In genomic region chr19:4190831-4191334, GRCm38 (mm10) we compare ENCODE assay signal across 8 mouse cellular contexts. TPM values are rescaled to one million over a fixed set of nuclear protein-coding genes. Genes with fewer than 3 reads are reported as not detected.
DNase-seq lines count a peak whose midpoint lies in the region; ATAC-seq and TF ChIP-seq lines count a peak whose summit lies in the region.

Tbc1d10c (minus strand) TSS chr19:4191284.

- H3K9ac ChIP-seq in hindbrain, embryonic 12.5 days: peak within 1 kb of the TSS; percentile 99
- peak within 1 kb of the TSS; percentile 93 for H3K9ac ChIP-seq in liver, postnatal 0 days (replicated peaks)
- peak within 1 kb of the TSS; percentile 98 for H3K9ac ChIP-seq in neural tube, embryonic 14.5 days (replicated peaks; ENCODE audit: low read depth, low read length)

- 69% methylated on average over 4 of the region's 4 CpGs for WGBS in hindbrain, embryonic 12.5 days
- WGBS in liver, postnatal 0 days (ENCODE audit: insufficient replicate concordance): 29% methylated on average over 4 of the region's 4 CpGs
- 54% methylated on average over 3 of the region's 4 CpGs for WGBS in neural tube, embryonic 14.5 days

- no peaks in the 10 kb centered on the region for H3K9me3 ChIP-seq in hindbrain, embryonic 12.5 days (replicated peaks)
- no peaks in the 10 kb centered on the region for H3K9me3 ChIP-seq in liver, postnatal 0 days (ENCODE audit: low read length)
- H3K9me3 ChIP-seq in neural tube, embryonic 14.5 days (ENCODE audit: control insufficient read depth, low read length): no peaks in the 10 kb centered on the region

- TF ChIP-seq CTCF in liver, postnatal 0 days (IDR thresholded peaks at IDR 0.05; ENCODE audit: low read depth): no peak

- TF ChIP-seq EP300 in liver, postnatal 0 days (IDR thresholded peaks at IDR 0.05; ENCODE audit: low read depth): no peak

- H3K4me2 ChIP-seq in hindbrain, embryonic 12.5 days (replicated peaks): peak within 1 kb of the TSS; percentile 83
- peak within 1 kb of the TSS; percentile 85 for H3K4me2 ChIP-seq in liver, postnatal 0 days (ENCODE audit: low read depth, low read length)
- peak within 1 kb of the TSS; percentile 97 for H3K4me2 ChIP-seq in neural tube, embryonic 14.5 days (ENCODE audit: low read depth, low read length)

- peaks cover 22% of the 10 kb centered on the region for H3K4me1 ChIP-seq in hindbrain, embryonic 12.5 days
- peaks cover 37% of the 10 kb centered on the region for H3K4me1 ChIP-seq in liver, postnatal 0 days (ENCODE audit: insufficient read depth)
- H3K4me1 ChIP-seq in neural tube, embryonic 14.5 days (ENCODE audit: control insufficient read depth, insufficient read depth, low read length): peaks cover 10% of the 10 kb centered on the region

- H3K27me3 ChIP-seq in hindbrain, embryonic 12.5 days: 0 out of 2 replicates have a peak, but pooled peaks cover 4% of the 10 kb centered on the region
- H3K27me3 ChIP-seq in liver, postnatal 0 days (ENCODE audit: insufficient read depth, low read length): no peaks in the 10 kb centered on the region
- no peaks in the 10 kb centered on the region for H3K27me3 ChIP-seq in neural tube, embryonic 14.5 days (ENCODE audit: control insufficient read depth, insufficient read depth, low read length)

- H3K27ac ChIP-seq in hindbrain, embryonic 12.5 days: peak within 1 kb of the TSS; percentile 94
- H3K27ac ChIP-seq in liver, postnatal 0 days (ENCODE audit: low read depth): peak within 1 kb of the TSS; percentile 89
- H3K27ac ChIP-seq in neural tube, embryonic 14.5 days (ENCODE audit: low read depth, low read length): peak within 1 kb of the TSS; percentile 91

- peak; percentile 63 for DNase-seq in adrenal gland, postnatal 14 days
- DNase-seq in adrenal gland, adult 18-20 months (ENCODE audit: low spot score in 2 of 2): no peak
- DNase-seq in T-cell, adult 2 months (ENCODE audit: low spot score): peak; percentile 92
- DNase-seq in liver, postnatal 0 days: peak; percentile 57
- DNase-seq in urinary bladder, postnatal 25 days (ENCODE audit: low spot score): no peak
- DNase-seq in layer of hippocampus, adult 9-10 months (ENCODE audit: low spot score): no peak

- H3K4me3 ChIP-seq in hindbrain, embryonic 12.5 days: peak within 1 kb of the TSS; percentile 91
- H3K4me3 ChIP-seq in liver, postnatal 0 days (ENCODE audit: low read depth, low read length): peak within 1 kb of the TSS; percentile 88
- peak within 1 kb of the TSS; percentile 80 for H3K4me3 ChIP-seq in neural tube, embryonic 14.5 days (ENCODE audit: low read depth, low read length)

- ATAC-seq in hindbrain, embryonic 12.5 days (ENCODE audit: low FRiP score): no peak
- ATAC-seq in liver, postnatal 0 days: no peak
- no peak for ATAC-seq in neural tube, embryonic 14.5 days (ENCODE audit: low read depth)

- peaks cover 25% of the 10 kb centered on the region for H3K36me3 ChIP-seq in hindbrain, embryonic 12.5 days
- peaks cover 27% of the 10 kb centered on the region for H3K36me3 ChIP-seq in liver, postnatal 0 days (replicated peaks; ENCODE audit: insufficient read depth, low read length)
- peaks cover 24% of the 10 kb centered on the region for H3K36me3 ChIP-seq in neural tube, embryonic 14.5 days (ENCODE audit: control insufficient read depth, insufficient read depth, low read length)

RNA-seq across cellular contexts. Expression of gene Tbc1d10c, which starts in this region (rescaled TPM):
- total RNA-seq in adrenal gland, postnatal 14 days (2021): 1.9 and 15.1 TPM in 2 replicates
- total RNA-seq in adrenal gland, adult 18-20 months (2021): 1 to 10 TPM; 1.1 to 1.6 TPM
- polyA plus RNA-seq in hindbrain, embryonic 12.5 days (2016; fragmentation: Nextera tagmentation; extraction: Ambion mirVana): 0.58 and 1.0 TPM in 2 replicates
- polyA plus RNA-seq in liver, postnatal 0 days (2015; fragmentation: Nextera tagmentation; extraction: Ambion mirVana): 8.4 and 9.9 TPM in 2 replicates
- 0.79 and 1.1 TPM in 2 replicates for polyA plus RNA-seq in neural tube, embryonic 14.5 days (2014; fragmentation: Nextera tagmentation; extraction: Ambion mirVana)

Comparison
In these comparisons a context has a peak if more than half of its experiments do, and no peak if none do; other contexts are left out.
1. DNase-seq: peak in adrenal gland, postnatal 14 days (single experiment), T-cell, adult 2 months (single experiment) and liver, postnatal 0 days (single experiment); none in adrenal gland, adult 18-20 months (0 of 2), urinary bladder, postnatal 25 days (single experiment) and layer of hippocampus, adult 9-10 months (single experiment).
2. Peak in every context shown above with its lines, with median percentiles within 50 percentile points of each other: H3K27ac ChIP-seq, H3K4me2 ChIP-seq, H3K4me3 ChIP-seq and H3K9ac ChIP-seq.